Comparison of ENCODE assay signal across 8 mouse cellular contexts in the genomic region with DNA sequence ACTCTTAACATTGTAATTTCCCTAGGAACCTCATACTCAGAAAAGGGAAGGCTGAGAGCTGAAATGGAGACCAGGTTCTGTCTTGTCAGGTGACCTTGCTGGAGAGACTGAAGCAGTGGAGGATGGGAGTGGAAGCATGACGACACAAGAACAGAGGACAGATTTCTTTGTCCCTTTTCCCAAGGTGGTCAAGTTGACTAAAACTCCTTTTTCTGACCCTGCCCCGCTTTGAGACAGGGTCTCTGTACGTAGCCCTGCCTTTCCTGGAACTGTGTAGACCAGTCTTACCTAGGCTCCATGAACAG.
DNase-seq lines count a peak whose midpoint lies in the region; ATAC-seq and TF ChIP-seq lines count a peak whose summit lies in the region.
"Had no signal": no experiment of that assay in that cellular context is flagged by ENCODE, and none has a peak within 500 bp of the region (broad histone marks: within the 10 kb centered on the region; RNA-seq: fewer than 3 reads in every experiment).

No protein-coding gene starts in this region.

- H3K4me2 ChIP-seq in kidney, postnatal 0 days (ENCODE audit: low read length): peak overlapping the region; percentile 51
- peak overlapping the region; percentile 46 for H3K4me2 ChIP-seq in forebrain, postnatal 0 days (ENCODE audit: low read depth)
- peak overlapping the region; percentile 50 for H3K4me2 ChIP-seq in midbrain, embryonic 16.5 days (ENCODE audit: low read length)

- no peak overlapping the region for H3K4me3 ChIP-seq in kidney, postnatal 0 days (replicated peaks; ENCODE audit: low read depth, low read length)
- no peak overlapping the region for H3K4me3 ChIP-seq in embryonic facial prominence, embryonic 10.5 days
- no peak overlapping the region for H3K4me3 ChIP-seq in forebrain, postnatal 0 days (ENCODE audit: low read depth, low read length)
- H3K4me3 ChIP-seq in midbrain, embryonic 16.5 days (ENCODE audit: low read depth, low read length): peak overlapping the region; percentile 13

- ATAC-seq in kidney, postnatal 0 days (replicated peaks; ENCODE audit: low FRiP score, low read depth): no peak
- ATAC-seq in forebrain, postnatal 0 days: no peak
- ATAC-seq in midbrain, embryonic 16.5 days: peak; percentile 31; the same call in 1 of the 2 replicates
- no peak for ATAC-seq in granulocyte monocyte progenitor cell, adult 5-6 weeks (replicated peaks; ENCODE audit: poor library complexity, severe bottlenecking)

- peak overlapping the region; percentile 75 for H3K27ac ChIP-seq in kidney, postnatal 0 days
- H3K27ac ChIP-seq in embryonic facial prominence, embryonic 10.5 days (replicated peaks): peak overlapping the region; percentile 77
- peak overlapping the region; percentile 91 for H3K27ac ChIP-seq in forebrain, postnatal 0 days (ENCODE audit: low read depth, low read length)
- H3K27ac ChIP-seq in midbrain, embryonic 16.5 days (ENCODE audit: low read length): peak overlapping the region; percentile 95
- H3K27ac ChIP-seq: liver, embryonic 13.5 days had no signal

- DNase-seq in kidney, postnatal 0 days (ENCODE audit: low spot score): no peak
- no peak for DNase-seq in kidney, postnatal 4 days
- no peak for DNase-seq in embryonic facial prominence, embryonic 10.5 days (ENCODE audit: low spot score)
- DNase-seq in forebrain, postnatal 0 days: peak; percentile 30
- DNase-seq in frontal cortex, postnatal 36 days (ENCODE audit: low spot score in 2 of 2): no peak
- DNase-seq: liver, embryonic 13.5 days had no signal

- no peak for TF ChIP-seq CTCF in kidney, postnatal 0 days (IDR thresholded peaks at IDR 0.05; ENCODE audit: low read depth)
- TF ChIP-seq CTCF in forebrain, postnatal 0 days (IDR thresholded peaks at IDR 0.05; ENCODE audit: low read depth): no peak

- H3K4me1 ChIP-seq in kidney, postnatal 0 days (replicated peaks; ENCODE audit: insufficient read depth, low read length): no peaks in the 10 kb centered on the region
- H3K4me1 ChIP-seq in embryonic facial prominence, embryonic 10.5 days: peaks cover 9% of the 10 kb centered on the region; the same call in 1 of the 2 replicates
- no peaks in the 10 kb centered on the region for H3K4me1 ChIP-seq in forebrain, postnatal 0 days (ENCODE audit: insufficient read depth)
- H3K4me1 ChIP-seq in midbrain, embryonic 16.5 days (ENCODE audit: control insufficient read depth, insufficient read depth, low read length): peaks cover 8% of the 10 kb centered on the region; the same call in 1 of the 2 replicates

- 82% methylated on average over 3 of the region's 3 CpGs for WGBS in kidney, postnatal 0 days
- WGBS in embryonic facial prominence, embryonic 10.5 days: 76% methylated on average over 3 of the region's 3 CpGs
- 57% methylated on average over 3 of the region's 3 CpGs for WGBS in forebrain, postnatal 0 days
- WGBS in midbrain, embryonic 16.5 days: 56% methylated on average over 3 of the region's 3 CpGs

- H3K9me3 ChIP-seq in kidney, postnatal 0 days (replicated peaks; ENCODE audit: low read length): no peaks in the 10 kb centered on the region
- H3K9me3 ChIP-seq in embryonic facial prominence, embryonic 10.5 days: no peaks in the 10 kb centered on the region
- no peaks in the 10 kb centered on the region for H3K9me3 ChIP-seq in forebrain, postnatal 0 days (ENCODE audit: low read length)
- no peaks in the 10 kb centered on the region for H3K9me3 ChIP-seq in midbrain, embryonic 16.5 days (replicated peaks; ENCODE audit: control insufficient read depth, low read length, poor library complexity, severe bottlenecking)
- H3K9me3 ChIP-seq: liver, embryonic 13.5 days had no signal

- H3K9ac ChIP-seq in kidney, postnatal 0 days (ENCODE audit: low read depth, low read length): no peak overlapping the region
- H3K9ac ChIP-seq in forebrain, postnatal 0 days: peak overlapping the region; percentile 43; the same call in 1 of the 2 replicates
- H3K9ac ChIP-seq in midbrain, embryonic 16.5 days (ENCODE audit: low read depth, low read length): peak overlapping the region; percentile 44; the same call in 1 of the 2 replicates
- H3K9ac ChIP-seq: liver, embryonic 13.5 days had no signal

- no peaks in the 10 kb centered on the region for H3K27me3 ChIP-seq in kidney, postnatal 0 days (ENCODE audit: insufficient read depth, low read length)
- H3K27me3 ChIP-seq in embryonic facial prominence, embryonic 10.5 days (replicated peaks; ENCODE audit: low read depth, poor library complexity, severe bottlenecking): peaks cover 8% of the 10 kb centered on the region
- no peaks in the 10 kb centered on the region for H3K27me3 ChIP-seq in forebrain, postnatal 0 days (ENCODE audit: insufficient read depth, low read length)
- H3K27me3 ChIP-seq in midbrain, embryonic 16.5 days (ENCODE audit: control insufficient read depth, insufficient read depth, low read depth, low read length): no peaks in the 10 kb centered on the region
- H3K27me3 ChIP-seq: liver, embryonic 13.5 days had no signal

- no peaks in the 10 kb centered on the region for H3K36me3 ChIP-seq in kidney, postnatal 0 days (ENCODE audit: insufficient read depth, low read length)
- no peaks in the 10 kb centered on the region for H3K36me3 ChIP-seq in embryonic facial prominence, embryonic 10.5 days (replicated peaks)
- H3K36me3 ChIP-seq in forebrain, postnatal 0 days (ENCODE audit: insufficient read depth): no peaks in the 10 kb centered on the region
- no peaks in the 10 kb centered on the region for H3K36me3 ChIP-seq in midbrain, embryonic 16.5 days (ENCODE audit: control insufficient read depth, insufficient read depth, low read length)
- H3K36me3 ChIP-seq: liver, embryonic 13.5 days had no signal
